In the genomic region with DNA sequence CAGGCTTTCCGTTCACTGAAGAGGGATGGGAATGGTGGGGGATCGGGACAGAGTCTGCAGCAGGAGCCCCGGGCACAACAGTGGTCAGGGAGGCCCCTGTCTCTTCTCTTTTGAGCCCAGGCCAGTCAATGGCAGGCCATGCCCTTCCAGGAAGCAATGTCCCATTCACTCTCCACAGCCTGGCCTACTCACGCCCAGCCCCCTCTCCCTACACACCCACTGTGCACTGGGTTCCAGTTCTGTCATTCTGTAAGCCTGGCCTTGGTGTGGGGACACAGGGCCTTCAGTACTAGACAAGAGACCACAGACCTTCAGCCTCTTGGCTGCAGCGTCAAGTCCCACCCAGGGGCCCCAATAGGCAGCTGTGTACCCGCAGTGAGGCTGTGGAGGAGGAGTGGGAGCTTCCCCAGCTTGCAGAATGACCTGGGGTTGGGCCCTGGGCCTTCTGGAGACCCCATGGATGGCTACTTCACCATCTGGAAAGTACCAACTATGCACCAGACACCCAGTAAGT, we compare ENCODE assay signal across 18 mouse cellular contexts. TPM values are rescaled to one million over a fixed set of nuclear protein-coding genes. Genes with fewer than 3 reads are reported as not detected.
DNase-seq lines count a peak whose midpoint lies in the region; ATAC-seq and TF ChIP-seq lines count a peak whose summit lies in the region.
"Had no signal": no experiment of that assay in that cellular context is flagged by ENCODE, and none has a peak within 500 bp of the region (broad histone marks: within the 10 kb centered on the region; RNA-seq: fewer than 3 reads in every experiment).

No protein-coding gene starts in this region.

- DNase-seq in forebrain, embryonic 11.5 days (ENCODE audit: low spot score), result peak; percentile 49
- no peak for DNase-seq in spleen, adult 2 months (ENCODE audit: low read depth in 1 of 2, low spot score in 2 of 2)
- no peak for DNase-seq in spleen, postnatal 10 days (ENCODE audit: low spot score in 2 of 2)
- DNase-seq in liver, result peak; percentile 50
- DNase-seq in layer of hippocampus, adult 2 months (ENCODE audit: low spot score in 2 of 2), result no peak
- DNase-seq: gastrocnemius, postnatal 36 days; kidney, adult 9 months; layer of hippocampus, postnatal 36 days; left cerebral cortex, postnatal 4 days; lung, adult 2 months; lung, postnatal 36 days had no signal

- H3K27me3 ChIP-seq in forebrain, embryonic 11.5 days (ENCODE audit: control insufficient read depth, insufficient read depth, low read length), result no peaks in the 10 kb centered on the region
- H3K27me3 ChIP-seq in forebrain, embryonic 12.5 days, result peaks cover 12% of the 10 kb centered on the region
- H3K27me3 ChIP-seq in spleen, adult 2 months (ENCODE audit: control insufficient read depth, insufficient read depth, low read length), result no peaks in the 10 kb centered on the region
- peaks cover 11% of the 10 kb centered on the region; the same call in 1 of the 2 replicates for H3K27me3 ChIP-seq in hindbrain, embryonic 12.5 days
- H3K27me3 ChIP-seq: forebrain, embryonic 15.5 days had no signal

- H3K4me3 ChIP-seq in forebrain, embryonic 11.5 days (ENCODE audit: low read depth, low read length), result no peak overlapping the region
- H3K4me3 ChIP-seq in forebrain, embryonic 12.5 days (replicated peaks), result no peak overlapping the region
- no peak overlapping the region for H3K4me3 ChIP-seq in spleen, adult 2 months (ENCODE audit: extremely low read depth, insufficient read depth, insufficient read length)
- no peak overlapping the region for H3K4me3 ChIP-seq in layer of hippocampus, adult 2 months
- H3K4me3 ChIP-seq in hindbrain, embryonic 12.5 days, result no peak overlapping the region
- H3K4me3 ChIP-seq: forebrain, embryonic 15.5 days had no signal

- WGBS in forebrain, embryonic 11.5 days, result 62% methylated on average over 6 of the region's 6 CpGs
- WGBS in forebrain, embryonic 12.5 days, result 62% methylated on average over 6 of the region's 6 CpGs
- 77% methylated on average over 6 of the region's 6 CpGs for WGBS in spleen, adult 2 months
- 70% methylated on average over 6 of the region's 6 CpGs for WGBS in hindbrain, embryonic 12.5 days

- TF ChIP-seq POLR2A in spleen, adult 2 months (IDR thresholded peaks at IDR 0.05; ENCODE audit: low read depth, low read length), result no peak

- no peak for TF ChIP-seq CTCF in spleen, adult 2 months (IDR thresholded peaks at IDR 0.05; ENCODE audit: extremely low read depth, insufficient read depth, insufficient read length, insufficient replicate concordance)
- no peak for TF ChIP-seq CTCF in layer of hippocampus, adult 2 months (conservative IDR thresholded peaks at IDR 0.05)

- no peaks in the 10 kb centered on the region for H3K36me3 ChIP-seq in forebrain, embryonic 11.5 days (ENCODE audit: control insufficient read depth, insufficient read depth, low read length)
- peaks cover 7% of the 10 kb centered on the region; the same call in 1 of the 2 replicates for H3K36me3 ChIP-seq in forebrain, embryonic 12.5 days (replicated peaks)
- H3K36me3 ChIP-seq in spleen, adult 2 months (ENCODE audit: control insufficient read depth, insufficient read depth, low read length), result no peaks in the 10 kb centered on the region
- peaks cover 5% of the 10 kb centered on the region; the same call in 1 of the 2 replicates for H3K36me3 ChIP-seq in hindbrain, embryonic 12.5 days
- H3K36me3 ChIP-seq: forebrain, embryonic 15.5 days had no signal

- no peak overlapping the region for H3K4me2 ChIP-seq in forebrain, embryonic 11.5 days (ENCODE audit: low read depth, low read length, severe bottlenecking)
- no peak overlapping the region for H3K4me2 ChIP-seq in forebrain, embryonic 12.5 days
- H3K4me2 ChIP-seq in hindbrain, embryonic 12.5 days (replicated peaks), result no peak overlapping the region
- H3K4me2 ChIP-seq: forebrain, embryonic 15.5 days had no signal

- H3K9ac ChIP-seq in forebrain, embryonic 11.5 days (ENCODE audit: low read length), result no peak overlapping the region
- H3K9ac ChIP-seq in forebrain, embryonic 12.5 days, result no peak overlapping the region
- H3K9ac ChIP-seq in hindbrain, embryonic 12.5 days, result no peak overlapping the region
- H3K9ac ChIP-seq: forebrain, embryonic 15.5 days had no signal

- no peaks in the 10 kb centered on the region for H3K9me3 ChIP-seq in forebrain, embryonic 11.5 days (ENCODE audit: control insufficient read depth, low read length)
- H3K9me3 ChIP-seq in forebrain, embryonic 12.5 days, result no peaks in the 10 kb centered on the region
- H3K9me3 ChIP-seq in hindbrain, embryonic 12.5 days (replicated peaks), result no peaks in the 10 kb centered on the region
- H3K9me3 ChIP-seq: forebrain, embryonic 15.5 days had no signal

- no peaks in the 10 kb centered on the region for H3K4me1 ChIP-seq in forebrain, embryonic 11.5 days (replicated peaks; ENCODE audit: control insufficient read depth, insufficient read depth, low read length)
- peaks cover 8% of the 10 kb centered on the region; the same call in 1 of the 2 replicates for H3K4me1 ChIP-seq in forebrain, embryonic 12.5 days
- H3K4me1 ChIP-seq in spleen, adult 2 months (ENCODE audit: control insufficient read depth, insufficient read depth, insufficient read length), result peaks cover 54% of the 10 kb centered on the region
- 0 out of 2 replicates have a peak, but pooled peaks cover 8% of the 10 kb centered on the region for H3K4me1 ChIP-seq in hindbrain, embryonic 12.5 days

- no peak overlapping the region for H3K27ac ChIP-seq in forebrain, embryonic 11.5 days (ENCODE audit: low read depth, low read length)
- H3K27ac ChIP-seq in forebrain, embryonic 12.5 days, result no peak overlapping the region; the same call in 1 of the 2 replicates
- H3K27ac ChIP-seq in spleen, adult 2 months (ENCODE audit: insufficient read depth, low read length), result peak overlapping the region; percentile 71
- H3K27ac ChIP-seq in layer of hippocampus, adult 2 months, result no peak overlapping the region
- no peak overlapping the region for H3K27ac ChIP-seq in hindbrain, embryonic 12.5 days
- H3K27ac ChIP-seq: forebrain, embryonic 15.5 days had no signal

- ATAC-seq in forebrain, embryonic 11.5 days (replicated peaks; ENCODE audit: low FRiP score), result no peak
- no peak for ATAC-seq in forebrain, embryonic 12.5 days (ENCODE audit: low FRiP score)
- ATAC-seq in hindbrain, embryonic 12.5 days (ENCODE audit: low FRiP score), result no peak
- ATAC-seq: forebrain, embryonic 15.5 days had no signal

RNA-seq across cellular contexts. Expression of a gene that starts 6.0 kb away (rescaled TPM):
- 0.35 and 0.64 TPM in 2 replicates for polyA plus RNA-seq in forebrain, embryonic 11.5 days (2014; fragmentation: Nextera tagmentation; extraction: Ambion mirVana)
- polyA plus RNA-seq in forebrain, embryonic 12.5 days (2016; fragmentation: Nextera tagmentation; extraction: Ambion mirVana), result 0.24 and 0.29 TPM in 2 replicates
- polyA plus RNA-seq in spleen, adult 2 months (2012; rRNA removed), result 120 and 179 TPM in 2 replicates
- total RNA-seq in layer of hippocampus, adult 2 months (2021), result under 1 TPM; 0.54 to 0.79 TPM
- 0.18 and 0.34 TPM in 2 replicates for polyA plus RNA-seq in hindbrain, embryonic 12.5 days (2016; fragmentation: Nextera tagmentation; extraction: Ambion mirVana)
- total RNA-seq: gastrocnemius, postnatal 36 days had no signal

RNA-seq across cellular contexts. Expression of a gene that starts 14.4 kb away (rescaled TPM):
- polyA plus RNA-seq in forebrain, embryonic 11.5 days (2014; fragmentation: Nextera tagmentation; extraction: Ambion mirVana), result 91.6 and 100 TPM in 2 replicates
- polyA plus RNA-seq in forebrain, embryonic 12.5 days (2016; fragmentation: Nextera tagmentation; extraction: Ambion mirVana), result 81.3 and 86.4 TPM in 2 replicates
- polyA plus RNA-seq in spleen, adult 2 months (2012; rRNA removed), result 10.2 and 16.8 TPM in 2 replicates
- 1 to 10 TPM; 2.5 TPM for total RNA-seq in layer of hippocampus, adult 2 months (2021)
- 51.1 and 51.4 TPM in 2 replicates for polyA plus RNA-seq in hindbrain, embryonic 12.5 days (2016; fragmentation: Nextera tagmentation; extraction: Ambion mirVana)

RNA-seq across cellular contexts. Expression of a gene that starts 17.5 kb away (rescaled TPM):
- polyA plus RNA-seq in forebrain, embryonic 11.5 days (2014; fragmentation: Nextera tagmentation; extraction: Ambion mirVana), result 0.87 and 1.2 TPM in 2 replicates
- polyA plus RNA-seq in forebrain, embryonic 12.5 days (2016; fragmentation: Nextera tagmentation; extraction: Ambion mirVana), result 0.90 and 2.4 TPM in 2 replicates
- polyA plus RNA-seq in spleen, adult 2 months (2012; rRNA removed), result 5.4 and 14.7 TPM in 2 replicates
- total RNA-seq in layer of hippocampus, adult 2 months (2021), result 1 to 10 TPM in 1 of 2 experiments, under 1 TPM in 1; 0.95 to 1.2 TPM
- 1.6 and 1.7 TPM in 2 replicates for polyA plus RNA-seq in hindbrain, embryonic 12.5 days (2016; fragmentation: Nextera tagmentation; extraction: Ambion mirVana)
- total RNA-seq: gastrocnemius, postnatal 36 days had no signal

RNA-seq across cellular contexts. Expression of a gene that starts 22.0 kb away (rescaled TPM):
- 2.2 and 2.4 TPM in 2 replicates for polyA plus RNA-seq in forebrain, embryonic 11.5 days (2014; fragmentation: Nextera tagmentation; extraction: Ambion mirVana)
- polyA plus RNA-seq in forebrain, embryonic 12.5 days (2016; fragmentation: Nextera tagmentation; extraction: Ambion mirVana), result 3.9 and 4.7 TPM in 2 replicates
- 0.05 and 0.08 TPM in 2 replicates for polyA plus RNA-seq in spleen, adult 2 months (2012; rRNA removed)
- 100 to 1,000 TPM; 105 to 108 TPM for total RNA-seq in layer of hippocampus, adult 2 months (2021)
- 1.3 and 1.6 TPM in 2 replicates for polyA plus RNA-seq in hindbrain, embryonic 12.5 days (2016; fragmentation: Nextera tagmentation; extraction: Ambion mirVana)
- total RNA-seq: gastrocnemius, postnatal 36 days; hematopoietic stem cell, adult 5-6 weeks had no signal
- polyA plus RNA-seq: C2C12; heart, embryonic 14.5 days; intestine, embryonic 14.5 days; lung, adult 2 months had no signal

RNA-seq across cellular contexts. Expression of a gene that starts 44.5 kb away (rescaled TPM):
- 157 and 162 TPM in 2 replicates for polyA plus RNA-seq in forebrain, embryonic 11.5 days (2014; fragmentation: Nextera tagmentation; extraction: Ambion mirVana)
- 223 and 233 TPM in 2 replicates for polyA plus RNA-seq in forebrain, embryonic 12.5 days (2016; fragmentation: Nextera tagmentation; extraction: Ambion mirVana)
- 1.6 and 1.8 TPM in 2 replicates for polyA plus RNA-seq in spleen, adult 2 months (2012; rRNA removed)
- 100 to 1,000 TPM; 652 to 661 TPM for total RNA-seq in layer of hippocampus, adult 2 months (2021)
- polyA plus RNA-seq in hindbrain, embryonic 12.5 days (2016; fragmentation: Nextera tagmentation; extraction: Ambion mirVana), result 234 and 254 TPM in 2 replicates

Comparison
In these comparisons a context has a peak if more than half of its experiments do, and no peak if none do; other contexts are left out.
1. DNase-seq: peak in forebrain, embryonic 11.5 days (single experiment) and liver (single experiment); none in spleen, adult 2 months (0 of 2), spleen, postnatal 10 days (0 of 2) and layer of hippocampus, adult 2 months (0 of 2).
2. RNA of a gene that starts 6.0 kb away (polyA plus RNA-seq): 120 to 179 TPM in spleen, adult 2 months; 0.35 to 0.64 TPM in forebrain, embryonic 11.5 days, 0.24 to 0.29 TPM in forebrain, embryonic 12.5 days and 0.18 to 0.34 TPM in hindbrain, embryonic 12.5 days; every median in the first group is over 10 times any median in the second.